Mouse (Mus musculus): ENCODE data around the gene Arhgap19. TPM values are rescaled to one million over a fixed set of nuclear protein-coding genes. Genes with fewer than 3 reads are reported as not detected.

The Arhgap19 gene
- polyA plus RNA-seq, 1 experiment from 2014 or later = 14.2 TPM

GRCm38 (mm10) chr19:41786896-41787295 is 15.0 kb downstream of the Arhgap19 start:
- Histone ChIP-seq H3K4me2 (ENCODE audit: low read length) (no peak overlapping the region), H3K27me3 (ENCODE audit: control insufficient read depth, insufficient read depth, low read length) (no peaks in the 10 kb centered on the region), H3K4me1 (ENCODE audit: control insufficient read depth in 2 of 2, insufficient read depth in 2 of 2, low read length in 2 of 2) (no peaks in the 10 kb centered on the region), H3K36me3 (ENCODE audit: control insufficient read depth, insufficient read depth, low read length) (peaks cover 60% of the 10 kb centered on the region), H3K9ac (ENCODE audit: low read length) (no peak overlapping the region), H3K27ac (replicated peaks in 1 of 2; ENCODE audit: control insufficient read depth in 1 of 2, insufficient read depth in 1 of 2, low read depth in 2 of 2, low read length in 2 of 2) (no peak overlapping the region), H3K4me3 (ENCODE audit: control insufficient read depth in 1 of 2, insufficient read depth in 1 of 2, low read depth in 1 of 2, low read length in 2 of 2) (no peak overlapping the region), H3K9me3 (ENCODE audit: control insufficient read depth, low read length) (no peaks in the 10 kb centered on the region)
- WGBS = 100% methylated on average over 1 of the region's 1 CpGs
- no peak for ATAC-seq (ENCODE audit: insufficient number of reproducible peaks, insufficient read depth, low FRiP score, low read depth)

DNA sequence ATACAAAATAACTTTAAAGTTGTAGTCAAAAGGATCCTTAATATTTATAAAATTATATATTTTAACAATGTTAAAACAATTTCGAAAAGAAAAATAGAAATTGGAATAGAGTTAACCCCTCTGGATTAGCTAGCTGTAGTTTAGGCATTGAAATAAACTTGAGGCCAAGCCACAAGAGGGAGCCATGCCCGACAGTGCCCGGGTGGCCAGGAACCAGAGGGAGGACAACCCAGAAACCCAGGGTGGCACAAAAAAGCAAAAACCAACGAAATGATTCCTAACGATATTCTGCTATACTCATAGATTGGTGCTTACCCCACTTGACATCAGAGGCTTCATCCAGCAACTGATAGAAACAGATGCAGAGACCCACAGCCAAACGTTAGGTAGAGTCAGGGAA is 24.3 kb downstream of the Arhgap19 start:
- Histone ChIP-seq H3K4me1 (ENCODE audit: control insufficient read depth in 2 of 2, insufficient read depth in 2 of 2, low read length in 2 of 2) (no peaks in the 10 kb centered on the region), H3K27ac (replicated peaks in 1 of 2; ENCODE audit: control insufficient read depth in 1 of 2, insufficient read depth in 1 of 2, low read depth in 2 of 2, low read length in 2 of 2) (no peak overlapping the region), H3K9ac (ENCODE audit: low read length) (no peak overlapping the region), H3K4me3 (ENCODE audit: control insufficient read depth in 1 of 2, insufficient read depth in 1 of 2, low read depth in 1 of 2, low read length in 2 of 2) (no peak overlapping the region), H3K4me2 (ENCODE audit: low read length) (no peak overlapping the region), H3K27me3 (ENCODE audit: control insufficient read depth, insufficient read depth, low read length) (no peaks in the 10 kb centered on the region), H3K36me3 (ENCODE audit: control insufficient read depth, insufficient read depth, low read length) (peaks cover 79% of the 10 kb centered on the region), H3K9me3 (ENCODE audit: control insufficient read depth, low read length) (no peaks in the 10 kb centered on the region)
- 81% methylated on average over 6 of the region's 6 CpGs for WGBS
- ATAC-seq (ENCODE audit: insufficient number of reproducible peaks, insufficient read depth, low FRiP score, low read depth) = no peak

DNA sequence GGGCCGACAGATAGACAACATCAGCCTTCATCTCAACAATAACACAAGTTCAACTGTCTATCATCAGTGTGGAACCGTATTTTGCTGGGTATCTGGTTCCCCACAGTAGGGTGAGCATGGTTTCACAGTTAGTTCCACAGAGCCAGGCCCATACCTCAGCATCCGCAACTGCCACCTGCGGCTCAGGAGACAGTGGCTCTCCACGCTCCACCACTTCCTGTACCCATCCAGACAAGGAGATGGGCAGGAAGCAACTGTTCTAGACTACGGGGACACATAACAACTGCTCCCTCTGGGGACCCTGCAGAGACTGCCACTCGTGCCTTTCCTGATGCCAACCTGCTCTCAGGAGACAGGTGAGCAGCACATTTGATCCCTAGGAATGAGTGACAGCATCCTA is 33.1 kb downstream of the Arhgap19 start:
- 89% methylated on average over 7 of the region's 7 CpGs for WGBS
- no peak overlapping the region for H3K27ac ChIP-seq (replicated peaks in 1 of 2; ENCODE audit: control insufficient read depth in 1 of 2, insufficient read depth in 1 of 2, low read depth in 2 of 2, low read length in 2 of 2)
- no peaks in the 10 kb centered on the region for H3K9me3 ChIP-seq (ENCODE audit: control insufficient read depth, low read length)
- no peak overlapping the region for H3K4me2 ChIP-seq (ENCODE audit: low read length)
- no peak for ATAC-seq (ENCODE audit: insufficient number of reproducible peaks, insufficient read depth, low FRiP score, low read depth)
- H3K36me3 ChIP-seq (ENCODE audit: control insufficient read depth, insufficient read depth, low read length) = peaks cover 56% of the 10 kb centered on the region
- H3K4me1 ChIP-seq (ENCODE audit: control insufficient read depth in 2 of 2, insufficient read depth in 2 of 2, low read length in 2 of 2) = no peaks in the 10 kb centered on the region
- no peak overlapping the region for H3K4me3 ChIP-seq (ENCODE audit: control insufficient read depth in 1 of 2, insufficient read depth in 1 of 2, low read depth in 1 of 2, low read length in 2 of 2)
- H3K9ac ChIP-seq (ENCODE audit: low read length) = no peak overlapping the region
- no peaks in the 10 kb centered on the region for H3K27me3 ChIP-seq (ENCODE audit: control insufficient read depth, insufficient read depth, low read length)

GRCm38 (mm10) chr19:41766628-41767027 is 35.2 kb downstream of the Arhgap19 start:
- Histone ChIP-seq H3K27ac (replicated peaks in 1 of 2; ENCODE audit: control insufficient read depth in 1 of 2, insufficient read depth in 1 of 2, low read depth in 2 of 2, low read length in 2 of 2) (no peak overlapping the region), H3K27me3 (ENCODE audit: control insufficient read depth, insufficient read depth, low read length) (no peaks in the 10 kb centered on the region), H3K4me2 (ENCODE audit: low read length) (no peak overlapping the region), H3K9me3 (ENCODE audit: control insufficient read depth, low read length) (no peaks in the 10 kb centered on the region), H3K4me3 (ENCODE audit: control insufficient read depth in 1 of 2, insufficient read depth in 1 of 2, low read depth in 1 of 2, low read length in 2 of 2) (no peak overlapping the region), H3K4me1 (ENCODE audit: control insufficient read depth in 2 of 2, insufficient read depth in 2 of 2, low read length in 2 of 2) (no peaks in the 10 kb centered on the region), H3K9ac (ENCODE audit: low read length) (no peak overlapping the region), H3K36me3 (ENCODE audit: control insufficient read depth, insufficient read depth, low read length) (peaks cover 41% of the 10 kb centered on the region)
- WGBS = 91% methylated on average over 5 of the region's 5 CpGs
- no peak for ATAC-seq (ENCODE audit: insufficient number of reproducible peaks, insufficient read depth, low FRiP score, low read depth)

GRCm38 (mm10) chr19:41763870-41764660 is 37.8 kb downstream of the Arhgap19 start:
- Histone ChIP-seq H3K27ac (replicated peaks in 1 of 2; ENCODE audit: control insufficient read depth in 1 of 2, insufficient read depth in 1 of 2, low read depth in 2 of 2, low read length in 2 of 2) (no peak overlapping the region), H3K36me3 (ENCODE audit: control insufficient read depth, insufficient read depth, low read length) (peaks cover 23% of the 10 kb centered on the region), H3K27me3 (ENCODE audit: control insufficient read depth, insufficient read depth, low read length) (no peaks in the 10 kb centered on the region), H3K4me2 (ENCODE audit: low read length) (no peak overlapping the region), H3K4me1 (ENCODE audit: control insufficient read depth in 2 of 2, insufficient read depth in 2 of 2, low read length in 2 of 2) (no peaks in the 10 kb centered on the region), H3K9me3 (ENCODE audit: control insufficient read depth, low read length) (no peaks in the 10 kb centered on the region), H3K4me3 (ENCODE audit: control insufficient read depth in 1 of 2, insufficient read depth in 1 of 2, low read depth in 1 of 2, low read length in 2 of 2) (no peak overlapping the region), H3K9ac (ENCODE audit: low read length) (no peak overlapping the region)
- WGBS = 30% methylated on average over 12 of the region's 12 CpGs
- ATAC-seq (ENCODE audit: insufficient number of reproducible peaks, insufficient read depth, low FRiP score, low read depth) = no peak

DNA sequence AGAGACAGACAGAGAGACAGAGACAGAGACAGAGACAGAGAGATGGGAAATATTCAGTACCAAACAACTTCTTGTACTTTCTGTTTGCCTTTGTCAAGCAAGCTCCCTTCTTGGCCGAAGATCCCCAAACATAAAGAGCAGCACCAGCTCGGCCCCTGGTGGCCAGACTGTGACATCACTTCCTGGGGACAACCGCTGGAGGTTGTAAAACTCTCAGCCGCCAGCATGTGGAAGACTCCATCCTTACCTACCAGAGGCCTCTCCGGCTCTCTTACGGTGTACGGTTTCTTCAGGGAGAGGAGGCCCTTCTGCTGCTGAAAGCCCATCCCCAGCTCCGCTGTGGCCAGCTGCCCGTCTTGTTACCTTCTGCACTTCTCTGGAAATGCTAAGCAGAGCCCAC is 40.3 kb downstream of the Arhgap19 start:
- WGBS = 38% methylated on average over 9 of the region's 9 CpGs
- no peaks in the 10 kb centered on the region for H3K36me3 ChIP-seq (ENCODE audit: control insufficient read depth, insufficient read depth, low read length)

DNA sequence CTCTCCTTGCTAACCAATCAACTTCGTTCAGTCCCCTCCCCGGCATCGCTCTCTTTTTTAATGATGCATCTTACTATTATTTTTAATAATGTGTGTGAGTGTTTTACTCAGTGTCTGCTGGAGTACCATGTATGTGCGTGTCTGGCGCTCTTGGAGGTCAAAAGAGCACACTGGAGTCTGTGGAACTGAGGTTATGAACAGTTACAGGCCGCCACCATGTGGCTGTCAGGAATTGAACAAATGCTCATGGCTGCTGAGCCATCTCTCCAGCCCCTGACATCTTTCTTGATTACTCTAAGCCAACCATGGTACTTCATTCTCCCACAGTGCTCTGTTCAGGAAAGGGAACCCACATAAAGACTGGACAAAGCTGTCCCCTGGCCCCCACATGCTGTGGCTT is 42.1 kb downstream of the Arhgap19 start:
- H3K9ac ChIP-seq (ENCODE audit: low read length) = no peak overlapping the region
- no peaks in the 10 kb centered on the region for H3K9me3 ChIP-seq (ENCODE audit: control insufficient read depth, low read length)
- ATAC-seq (ENCODE audit: insufficient number of reproducible peaks, insufficient read depth, low FRiP score, low read depth) = no peak
- H3K4me3 ChIP-seq (ENCODE audit: control insufficient read depth in 1 of 2, insufficient read depth in 1 of 2, low read depth in 1 of 2, low read length in 2 of 2) = no peak overlapping the region
- no peaks in the 10 kb centered on the region for H3K27me3 ChIP-seq (ENCODE audit: control insufficient read depth, insufficient read depth, low read length)
- H3K36me3 ChIP-seq (ENCODE audit: control insufficient read depth, insufficient read depth, low read length) = no peaks in the 10 kb centered on the region
- WGBS = 80% methylated on average over 6 of the region's 6 CpGs
- H3K4me2 ChIP-seq (ENCODE audit: low read length) = no peak overlapping the region
- H3K27ac ChIP-seq (replicated peaks in 1 of 2; ENCODE audit: control insufficient read depth in 1 of 2, insufficient read depth in 1 of 2, low read depth in 2 of 2, low read length in 2 of 2) = no peak overlapping the region
- no peaks in the 10 kb centered on the region for H3K4me1 ChIP-seq (ENCODE audit: control insufficient read depth in 2 of 2, insufficient read depth in 2 of 2, low read length in 2 of 2)

More for the DNA sequence above, 40.3 kb downstream of the Arhgap19 start:
- Histone ChIP-seq H3K4me1 (ENCODE audit: control insufficient read depth in 2 of 2, insufficient read depth in 2 of 2, low read length in 2 of 2) (no peaks in the 10 kb centered on the region), H3K9me3 (ENCODE audit: control insufficient read depth, low read length) (no peaks in the 10 kb centered on the region), H3K4me3 (ENCODE audit: control insufficient read depth in 1 of 2, insufficient read depth in 1 of 2, low read depth in 1 of 2, low read length in 2 of 2) (no peak overlapping the region), H3K27me3 (ENCODE audit: control insufficient read depth, insufficient read depth, low read length) (no peaks in the 10 kb centered on the region), H3K27ac (replicated peaks in 1 of 2; ENCODE audit: control insufficient read depth in 1 of 2, insufficient read depth in 1 of 2, low read depth in 2 of 2, low read length in 2 of 2) (no peak overlapping the region), H3K9ac (ENCODE audit: low read length) (no peak overlapping the region), H3K4me2 (ENCODE audit: low read length) (no peak overlapping the region)
- no peak for ATAC-seq (ENCODE audit: insufficient number of reproducible peaks, insufficient read depth, low FRiP score, low read depth)

DNA sequence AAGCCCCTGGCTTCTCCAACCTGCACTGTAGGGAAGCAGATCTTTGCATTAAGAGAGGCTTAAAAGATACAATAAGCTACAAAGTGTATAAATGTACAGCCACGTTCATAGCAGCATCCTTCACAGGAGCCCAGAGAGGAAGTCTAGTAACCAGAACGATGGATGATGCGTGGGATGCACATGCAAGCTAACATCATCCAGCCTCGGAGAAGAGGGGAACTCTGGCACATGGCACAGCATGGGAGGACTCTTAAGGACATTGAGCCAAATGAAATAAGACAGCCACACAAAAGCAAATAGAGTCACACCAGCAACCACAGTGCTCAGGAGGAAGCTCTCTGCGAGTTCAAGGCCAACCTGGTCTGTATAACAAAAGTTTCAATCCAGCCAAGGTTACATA is 42.6 kb downstream of the Arhgap19 start:
- WGBS = 90% methylated on average over 5 of the region's 5 CpGs
- no peak overlapping the region for H3K27ac ChIP-seq (replicated peaks in 1 of 2; ENCODE audit: control insufficient read depth in 1 of 2, insufficient read depth in 1 of 2, low read depth in 2 of 2, low read length in 2 of 2)

More for the DNA sequence above, 42.6 kb downstream of the Arhgap19 start:
- Histone ChIP-seq H3K4me3 (ENCODE audit: control insufficient read depth in 1 of 2, insufficient read depth in 1 of 2, low read depth in 1 of 2, low read length in 2 of 2) (no peak overlapping the region), H3K27me3 (ENCODE audit: control insufficient read depth, insufficient read depth, low read length) (no peaks in the 10 kb centered on the region), H3K36me3 (ENCODE audit: control insufficient read depth, insufficient read depth, low read length) (no peaks in the 10 kb centered on the region), H3K4me1 (ENCODE audit: control insufficient read depth in 2 of 2, insufficient read depth in 2 of 2, low read length in 2 of 2) (no peaks in the 10 kb centered on the region), H3K4me2 (ENCODE audit: low read length) (no peak overlapping the region), H3K9ac (ENCODE audit: low read length) (no peak overlapping the region), H3K9me3 (ENCODE audit: control insufficient read depth, low read length) (no peaks in the 10 kb centered on the region)
- ATAC-seq (ENCODE audit: insufficient number of reproducible peaks, insufficient read depth, low FRiP score, low read depth) = no peak
